Mouse (Mus musculus) midbrain, embryonic 13.5 days (tissue): ENCODE results near the gene Gm13078. TPM values are rescaled to one million over a fixed set of nuclear protein-coding genes. Genes with fewer than 3 reads are reported as not detected.

Experiments used
- ATAC-seq: fragments of 200-750 bp; cut with Nextera tagmentation; 2 replicates; pipeline ENCODE4 v1.8.0; 2017; ENCODE audit warnings: mild to moderate bottlenecking, moderate TSS enrichment, moderate library complexity
- H3K27ac ChIP-seq: fragments of 300-500 bp; sonication (generic); 2 replicates; pipeline ENCODE4 v1.5.1; 2015; ENCODE audit warnings: inconsistent platforms, mild to moderate bottlenecking, moderate library complexity
- H3K27me3 ChIP-seq: fragments of 300-500 bp; sonication (generic); 2 replicates; pipeline ENCODE4 v1.6.1; 2015; ENCODE audit warnings: mild to moderate bottlenecking, inconsistent platforms
- H3K36me3 ChIP-seq: fragments of 300-500 bp; sonication (generic); 2 replicates; pipeline ENCODE4 v1.6.1; 2015; ENCODE audit warnings: mild to moderate bottlenecking, inconsistent platforms
- H3K4me1 ChIP-seq: fragments of 300-500 bp; sonication (generic); replicated peaks from 2 replicates; pipeline ENCODE4 v1.6.1; 2015; ENCODE audit warnings: inconsistent platforms
- H3K4me2 ChIP-seq: fragments of 300-500 bp; sonication (generic); replicated peaks from 2 replicates; pipeline ENCODE4 v1.6.1; 2015; ENCODE audit warnings: moderate library complexity, mild to moderate bottlenecking, inconsistent platforms
- H3K4me3 ChIP-seq: fragments of 300-500 bp; sonication (generic); replicated peaks from 2 replicates; pipeline ENCODE4 v1.5.1; 2015; ENCODE audit warnings: mild to moderate bottlenecking, inconsistent platforms
- H3K9ac ChIP-seq: fragments of 300-500 bp; sonication (generic); replicated peaks from 2 replicates; pipeline ENCODE4 v1.6.1; 2015; ENCODE audit warnings: mild to moderate bottlenecking, inconsistent platforms
- H3K9me3 ChIP-seq: fragments of 300-500 bp; sonication (generic); 2 replicates; pipeline ENCODE4 v1.6.1; 2016; ENCODE audit warnings: mild to moderate bottlenecking, inconsistent platforms
- WGBS: fragments of 180-500 bp; shearing (Covaris S2); methylation state at CpG from one replicate; pipeline ENCODE4 v1.1.7; 2015; 5-methylcytosine and 5-hydroxymethylcytosine counted together
- polyA plus RNA-seq: library from polyadenylated mRNA; unstranded; fragments of >200 nt; fragmentation: Nextera tagmentation; extraction: Ambion mirVana; gene quantifications from 2 replicates; pipeline ENCODE4 v1.2.1, GENCODE M21; 2015

The Gm13078 gene
- not detected in 2 replicates for polyA plus RNA-seq

GRCm38 (mm10) chr4:143719155-143719554, at the start of gene Gm13078:
TSS of gene Gm13078 (plus strand) at chr4:143719455.
- Histone ChIP-seq H3K27ac (no peak within 1 kb of the TSS), H3K9me3 (peaks cover 32% of the 10 kb centered on the region), H3K36me3 (no peaks in the 10 kb centered on the region), H3K9ac (no peak within 1 kb of the TSS), H3K4me1 (no peaks in the 10 kb centered on the region), H3K4me3 (no peak within 1 kb of the TSS), H3K27me3 (no peaks in the 10 kb centered on the region), H3K4me2 (no peak within 1 kb of the TSS)
- 90% methylated on average over 1 of the region's 1 CpGs for WGBS
- no peak for ATAC-seq

- no peaks in the 10 kb centered on the region for H3K36me3 ChIP-seq
- no peak for ATAC-seq
- H3K27me3 ChIP-seq: no peaks in the 10 kb centered on the region
- no peak within 1 kb of the TSS for H3K4me2 ChIP-seq
- H3K4me3 ChIP-seq: no peak within 1 kb of the TSS
- H3K9me3 ChIP-seq: peaks cover 40% of the 10 kb centered on the region
- H3K27ac ChIP-seq: no peak within 1 kb of the TSS
- no peak within 1 kb of the TSS for H3K9ac ChIP-seq
- 84% methylated on average over 2 of the region's 2 CpGs for WGBS
- no peaks in the 10 kb centered on the region for H3K4me1 ChIP-seq
These were observed 16.6 kb upstream of the Gm13078 start, which contains the start of gene Gm13089 for GRCm38 (mm10) chr4:143702611-143703010. TSS of gene Gm13089 (minus strand) at chr4:143702711.

Other genes with a start within 250 kb of the Gm13078 start
- not detected in 2 replicates for gene Gm13043, start 208.1 kb upstream of the Gm13078 start, polyA plus RNA-seq
- not detected in 2 replicates for gene Gm13040, start 183.5 kb upstream of the Gm13078 start, polyA plus RNA-seq
- gene BC080695, start 167.8 kb upstream of the Gm13078 start, polyA plus RNA-seq: not detected in 2 replicates
- not detected in 2 replicates for gene Gm13057, start 167.7 kb upstream of the Gm13078 start, polyA plus RNA-seq
- gene Gm13083, start 104.5 kb upstream of the Gm13078 start, polyA plus RNA-seq: not detected in 2 replicates
- not detected in 2 replicates for gene Gm13088, start 62.2 kb upstream of the Gm13078 start, polyA plus RNA-seq
- gene Gm13089, start 16.7 kb upstream of the Gm13078 start, polyA plus RNA-seq: not detected in 2 replicates
- gene Gm13023, start 69.9 kb downstream of the Gm13078 start, polyA plus RNA-seq: not detected in 2 replicates
- not detected in 2 replicates for gene Gm13084, start 96.6 kb downstream of the Gm13078 start, polyA plus RNA-seq
- gene Gm13103, start 127.0 kb downstream of the Gm13078 start, polyA plus RNA-seq: not detected in 2 replicates
- not detected in 2 replicates for gene Pramef6, start 180.9 kb downstream of the Gm13078 start, polyA plus RNA-seq
- gene Pramef25, start 231.6 kb downstream of the Gm13078 start, polyA plus RNA-seq: not detected in 2 replicates
- gene Gm13101, start 247.5 kb downstream of the Gm13078 start, polyA plus RNA-seq: not detected in 2 replicates